In the genomic region with DNA sequence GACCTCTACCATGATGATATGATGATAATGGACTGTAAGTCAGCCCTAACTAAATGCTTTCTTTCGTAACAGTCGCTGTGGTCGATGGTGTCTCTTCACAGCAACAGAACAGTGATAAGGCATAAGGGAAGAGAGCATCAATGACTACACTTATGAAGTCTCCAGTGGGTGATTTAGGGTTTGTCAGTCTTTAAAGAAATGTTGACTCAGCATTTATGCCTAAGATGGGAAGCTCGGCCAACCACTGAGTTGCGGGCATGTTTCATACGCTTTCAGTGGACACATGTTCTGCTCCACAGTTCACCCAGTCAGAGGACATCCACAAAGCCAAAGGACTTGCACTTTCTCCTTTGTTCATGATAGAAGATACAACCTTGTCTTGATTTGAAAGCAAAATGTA, we compare ENCODE assay signal across 28 mouse cellular contexts.
"Had no signal": no experiment of that assay in that cellular context is flagged by ENCODE, and none has a peak within 500 bp of the region (broad histone marks: within the 10 kb centered on the region; RNA-seq: fewer than 3 reads in every experiment).

No protein-coding gene starts in this region.

- H3K27ac ChIP-seq: limb, embryonic 10.5 days; limb, embryonic 12.5 days; limb, embryonic 13.5 days; limb, embryonic 15.5 days; liver, embryonic 12.5 days; liver, embryonic 13.5 days; liver, embryonic 14.5 days; liver, embryonic 15.5 days; lung, embryonic 15.5 days; macrophage; midbrain, embryonic 10.5 days; midbrain, embryonic 12.5 days; midbrain, embryonic 13.5 days; midbrain, embryonic 15.5 days had no signal

- DNase-seq: left cerebral cortex, postnatal 4 days; liver; liver, embryonic 13.5 days; liver, postnatal 0 days; lung, adult 2 months; lung, embryonic 14.5 days; lung, postnatal 10 days; lung, postnatal 14 days; lung, postnatal 36 days; lung, postnatal 4 days; midbrain, embryonic 14.5 days had no signal

- H3K9ac ChIP-seq: limb, embryonic 12.5 days; limb, embryonic 13.5 days; limb, embryonic 15.5 days; liver, embryonic 12.5 days; liver, embryonic 13.5 days; liver, embryonic 14.5 days; liver, embryonic 15.5 days; liver, postnatal 0 days; lung, embryonic 14.5 days; lung, embryonic 15.5 days; midbrain, embryonic 12.5 days; midbrain, embryonic 13.5 days; midbrain, embryonic 15.5 days had no signal

- H3K4me2 ChIP-seq: limb, embryonic 12.5 days; limb, embryonic 13.5 days; limb, embryonic 15.5 days; liver, embryonic 11.5 days; liver, embryonic 12.5 days; liver, embryonic 13.5 days; liver, embryonic 15.5 days; lung, embryonic 14.5 days; lung, embryonic 15.5 days; midbrain, embryonic 11.5 days; midbrain, embryonic 12.5 days; midbrain, embryonic 13.5 days; midbrain, embryonic 15.5 days had no signal

- H3K4me3 ChIP-seq: limb, embryonic 10.5 days; limb, embryonic 12.5 days; limb, embryonic 13.5 days; limb, embryonic 15.5 days; liver, embryonic 12.5 days; liver, embryonic 13.5 days; liver, embryonic 15.5 days; lung, embryonic 15.5 days; megakaryocyte, embryonic 14.5 days; midbrain, embryonic 10.5 days; midbrain, embryonic 12.5 days; midbrain, embryonic 13.5 days; midbrain, embryonic 15.5 days; myocyte had no signal

- H3K36me3 ChIP-seq: limb, embryonic 10.5 days; limb, embryonic 12.5 days; limb, embryonic 13.5 days; limb, embryonic 15.5 days; liver, embryonic 12.5 days; liver, embryonic 13.5 days; liver, embryonic 15.5 days; lung, embryonic 15.5 days; midbrain, embryonic 10.5 days; midbrain, embryonic 12.5 days; midbrain, embryonic 13.5 days; midbrain, embryonic 15.5 days had no signal

- H3K4me1 ChIP-seq: limb, embryonic 10.5 days; liver, embryonic 12.5 days; liver, embryonic 13.5 days; liver, embryonic 15.5 days; lung, embryonic 15.5 days; midbrain, embryonic 12.5 days; midbrain, embryonic 13.5 days; midbrain, embryonic 15.5 days had no signal

- H3K9me3 ChIP-seq: limb, embryonic 10.5 days; limb, embryonic 12.5 days; limb, embryonic 15.5 days; liver, embryonic 12.5 days; liver, embryonic 13.5 days; liver, embryonic 15.5 days; lung, embryonic 15.5 days; midbrain, embryonic 12.5 days had no signal

- H3K27me3 ChIP-seq: limb, embryonic 12.5 days; limb, embryonic 13.5 days; liver, embryonic 12.5 days; liver, embryonic 13.5 days; liver, embryonic 15.5 days; lung, embryonic 15.5 days; midbrain, embryonic 12.5 days; midbrain, embryonic 13.5 days; midbrain, embryonic 15.5 days had no signal
